Mouse (Mus musculus): ENCODE data around the gene Mphosph9. TPM values are rescaled to one million over a fixed set of nuclear protein-coding genes. Genes with fewer than 3 reads are reported as not detected.
"Not testable (repeated sequence)": the region's sequence is repeated elsewhere in the genome, so short reads cannot be mapped to it uniquely, and the experiment has no call there.

The Mphosph9 gene
- polyA plus RNA-seq, 1 experiment from 2014 or later, result 5.2 TPM

GRCm38 (mm10) chr5:124364173-124364918, 36.6 kb upstream of the Mphosph9 start:
- Histone ChIP-seq H3K36me3 (ENCODE audit: insufficient read depth, low read length) (no peaks in the 10 kb centered on the region), H3K4me2 (ENCODE audit: low read length) (no peak overlapping the region), H3K4me3 (replicated peaks; ENCODE audit: low read depth, low read length) (no peak overlapping the region), H3K9ac (ENCODE audit: low read depth, low read length) (no peak overlapping the region), H3K27me3 (ENCODE audit: insufficient read depth, low read length) (no peaks in the 10 kb centered on the region), H3K4me1 (replicated peaks; ENCODE audit: insufficient read depth, low read length) (0 out of 2 replicates have a peak, but pooled peaks cover 3% of the 10 kb centered on the region), H3K27ac (no peak overlapping the region), H3K9me3 (replicated peaks; ENCODE audit: low read length) (no peaks in the 10 kb centered on the region)
- WGBS, result 89% methylated on average over 6 of the region's 6 CpGs
- TF ChIP-seq CTCF (IDR thresholded peaks at IDR 0.05; ENCODE audit: low read depth), result no peak
- DNase-seq (ENCODE audit: low spot score), result no peak
- no peak for ATAC-seq (replicated peaks; ENCODE audit: low FRiP score, low read depth)

GRCm38 (mm10) chr5:124362982-124363381, 35.2 kb upstream of the Mphosph9 start, which contains the start of gene Cdk2ap1:
Cdk2ap1 (minus strand) TSS chr5:124363082.
- H3K4me3 ChIP-seq (replicated peaks; ENCODE audit: low read depth, low read length); H3K9me3 ChIP-seq (replicated peaks; ENCODE audit: low read length); DNase-seq (ENCODE audit: low spot score); H3K36me3 ChIP-seq (ENCODE audit: insufficient read depth, low read length); H3K4me1 ChIP-seq (replicated peaks; ENCODE audit: insufficient read depth, low read length); H3K27ac ChIP-seq; ATAC-seq (replicated peaks; ENCODE audit: low FRiP score, low read depth); H3K27me3 ChIP-seq (ENCODE audit: insufficient read depth, low read length); H3K9ac ChIP-seq (ENCODE audit: low read depth, low read length); H3K4me2 ChIP-seq (ENCODE audit: low read length): not testable (repeated sequence)
- 89% methylated on average over 5 of the region's 5 CpGs for WGBS

DNA sequence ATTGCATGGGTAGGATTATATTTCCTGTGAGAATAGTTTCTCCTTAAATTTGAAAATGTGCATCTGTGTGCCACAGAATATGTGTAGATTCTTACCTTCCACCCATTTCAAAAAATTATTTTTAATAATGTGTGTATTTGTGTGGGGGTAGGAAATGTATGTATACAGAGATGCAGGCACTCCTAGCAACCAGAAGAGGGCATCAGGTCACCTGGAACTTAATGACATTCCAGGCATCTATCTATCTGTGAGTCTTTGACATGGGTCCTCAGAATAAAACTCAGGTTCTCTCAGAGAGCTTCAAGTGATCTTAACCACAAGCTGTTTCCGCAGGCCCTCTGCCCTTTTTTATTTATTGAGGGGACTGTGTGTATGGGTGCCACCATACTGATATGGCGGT, 31.9 kb upstream of the Mphosph9 start:
- WGBS, result 76% methylated on average over 2 of the region's 2 CpGs
- peak; percentile 57 for TF ChIP-seq CTCF (IDR thresholded peaks at IDR 0.05; ENCODE audit: low read depth)
- Histone ChIP-seq H3K9me3 (replicated peaks; ENCODE audit: low read length) (no peaks in the 10 kb centered on the region), H3K4me3 (replicated peaks; ENCODE audit: low read depth, low read length) (no peak overlapping the region), H3K4me2 (ENCODE audit: low read length) (no peak overlapping the region), H3K36me3 (ENCODE audit: insufficient read depth, low read length) (no peaks in the 10 kb centered on the region), H3K4me1 (replicated peaks; ENCODE audit: insufficient read depth, low read length) (no peaks in the 10 kb centered on the region; the same call in 1 of the 2 replicates), H3K27ac (no peak overlapping the region), H3K9ac (ENCODE audit: low read depth, low read length) (no peak overlapping the region), H3K27me3 (ENCODE audit: insufficient read depth, low read length) (no peaks in the 10 kb centered on the region)
- peak; percentile 48 for DNase-seq (ENCODE audit: low spot score)
- ATAC-seq (replicated peaks; ENCODE audit: low FRiP score, low read depth), result no peak

DNA sequence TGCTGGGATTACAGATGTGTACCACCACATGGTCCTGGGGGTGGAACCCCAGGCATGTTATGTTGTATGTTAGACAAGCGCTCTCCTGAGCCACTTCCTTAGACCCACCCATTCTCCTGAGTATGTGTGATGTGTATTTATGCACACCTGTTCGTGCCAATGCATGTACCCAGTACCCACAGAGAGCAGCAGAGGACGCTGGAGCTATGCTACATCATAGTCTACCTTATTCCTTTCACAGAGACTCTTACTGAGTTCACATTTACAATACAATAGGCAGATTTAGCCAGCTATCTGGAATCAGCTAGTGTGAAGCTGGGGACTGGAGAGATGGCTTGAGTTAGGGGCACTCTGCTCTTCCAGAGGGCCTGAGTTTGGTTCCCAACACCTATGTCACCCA, 28.9 kb upstream of the Mphosph9 start:
- DNase-seq (ENCODE audit: low spot score) (no peak), ATAC-seq (replicated peaks; ENCODE audit: low FRiP score, low read depth) (no peak)
- TF ChIP-seq CTCF (IDR thresholded peaks at IDR 0.05; ENCODE audit: low read depth), result no peak
- H3K4me2 ChIP-seq (ENCODE audit: low read length), result no peak overlapping the region
- no peak overlapping the region for H3K27ac ChIP-seq
- no peak overlapping the region for H3K9ac ChIP-seq (ENCODE audit: low read depth, low read length)
- H3K36me3 ChIP-seq (ENCODE audit: insufficient read depth, low read length), result no peaks in the 10 kb centered on the region
- 55% methylated on average over 3 of the region's 3 CpGs for WGBS
- H3K27me3 ChIP-seq (ENCODE audit: insufficient read depth, low read length), result no peaks in the 10 kb centered on the region
- peaks cover 4% of the 10 kb centered on the region for H3K4me1 ChIP-seq (replicated peaks; ENCODE audit: insufficient read depth, low read length)
- no peaks in the 10 kb centered on the region for H3K9me3 ChIP-seq (replicated peaks; ENCODE audit: low read length)
- no peak overlapping the region for H3K4me3 ChIP-seq (replicated peaks; ENCODE audit: low read depth, low read length)

DNA sequence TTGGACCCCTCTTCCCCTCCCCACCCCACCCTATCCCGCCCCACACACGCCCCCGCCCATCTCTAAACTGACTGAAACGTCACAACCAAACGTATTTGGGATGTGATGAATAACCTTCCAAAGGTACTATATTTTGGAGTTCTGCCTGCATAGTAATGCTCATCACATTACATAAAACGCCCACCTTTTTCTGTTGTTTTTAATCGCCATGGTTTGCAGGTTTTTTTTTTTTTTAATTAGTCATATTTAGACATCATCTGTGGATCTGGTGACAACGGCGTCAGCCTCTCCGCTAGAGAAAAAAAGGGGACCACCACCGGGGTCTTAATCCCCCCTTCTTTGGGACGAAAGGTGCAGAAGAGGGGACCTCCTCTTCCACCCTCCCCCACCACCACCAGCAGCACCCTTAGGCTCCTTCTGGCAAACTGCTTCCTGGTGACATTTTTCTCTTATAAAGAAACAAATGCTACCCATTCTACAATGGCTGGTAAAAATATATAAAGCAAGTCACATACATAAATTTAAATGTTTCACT, 27.7 kb upstream of the Mphosph9 start:
- peak overlapping the region; percentile 96 for H3K4me3 ChIP-seq (replicated peaks; ENCODE audit: low read depth, low read length)
- H3K9ac ChIP-seq (ENCODE audit: low read depth, low read length), result peak overlapping the region; percentile 99; the same call in 1 of the 2 replicates
- DNase-seq (ENCODE audit: low spot score) (no peak), ATAC-seq (replicated peaks; ENCODE audit: low FRiP score, low read depth) (no peak)
- WGBS, result 3% methylated on average over 12 of the region's 12 CpGs
- no peaks in the 10 kb centered on the region for H3K36me3 ChIP-seq (ENCODE audit: insufficient read depth, low read length)
- H3K27ac ChIP-seq, result no peak overlapping the region
- peak overlapping the region; percentile 64 for H3K4me2 ChIP-seq (ENCODE audit: low read length)
- H3K4me1 ChIP-seq (replicated peaks; ENCODE audit: insufficient read depth, low read length), result peaks cover 14% of the 10 kb centered on the region
- no peaks in the 10 kb centered on the region for H3K9me3 ChIP-seq (replicated peaks; ENCODE audit: low read length)
- H3K27me3 ChIP-seq (ENCODE audit: insufficient read depth, low read length), result no peaks in the 10 kb centered on the region
- TF ChIP-seq CTCF (IDR thresholded peaks at IDR 0.05; ENCODE audit: low read depth), result no peak

- H3K9ac ChIP-seq (ENCODE audit: low read depth, low read length), result peak overlapping the region; percentile 99
- peaks cover 14% of the 10 kb centered on the region for H3K4me1 ChIP-seq (replicated peaks; ENCODE audit: insufficient read depth, low read length)
- no peaks in the 10 kb centered on the region for H3K9me3 ChIP-seq (replicated peaks; ENCODE audit: low read length)
- peak overlapping the region; percentile 96 for H3K4me3 ChIP-seq (replicated peaks; ENCODE audit: low read depth, low read length)
- DNase-seq (ENCODE audit: low spot score) (peak; percentile 82), ATAC-seq (replicated peaks; ENCODE audit: low FRiP score, low read depth) (peak; percentile 60)
- H3K36me3 ChIP-seq (ENCODE audit: insufficient read depth, low read length), result no peaks in the 10 kb centered on the region
- under 1% methylated on average over 32 of the region's 60 CpGs for WGBS
- H3K27ac ChIP-seq, result peak overlapping the region; percentile 97
- no peaks in the 10 kb centered on the region for H3K27me3 ChIP-seq (ENCODE audit: insufficient read depth, low read length)
- no peak for TF ChIP-seq CTCF (IDR thresholded peaks at IDR 0.05; ENCODE audit: low read depth)
- peak overlapping the region; percentile 64 for H3K4me2 ChIP-seq (ENCODE audit: low read length)
Observed at GRCm38 (mm10) chr5:124354574-124355424, 27.0 kb upstream of the Mphosph9 start.

All from kidney, postnatal 0 days (tissue).